Mouse (Mus musculus): ENCODE data around the gene Uqcrfs1. TPM values are rescaled to one million over a fixed set of nuclear protein-coding genes. Genes with fewer than 3 reads are reported as not detected.
A peak's percentile ranks its signal among the peaks of the same experiment; 100 is the strongest.

Uqcrfs1 gene
- polyA plus RNA-seq (2014; fragmentation: Nextera tagmentation; extraction: Ambion mirVana): 270 and 273 TPM in 2 replicates

- H3K4me3 ChIP-seq (ENCODE audit: low read depth, low read length): peak within 1 kb of the TSS; percentile 94
- H3K27me3 ChIP-seq (replicated peaks; ENCODE audit: control insufficient read depth, insufficient read depth, low read length): no peaks in the 10 kb centered on the region
- peak; percentile 99 for ATAC-seq
- H3K9me3 ChIP-seq (replicated peaks; ENCODE audit: control insufficient read depth, low read length): no peaks in the 10 kb centered on the region
- peaks cover 9% of the 10 kb centered on the region for H3K36me3 ChIP-seq (ENCODE audit: control insufficient read depth, insufficient read depth, low read length)
- peak within 1 kb of the TSS; percentile 70 for H3K27ac ChIP-seq (ENCODE audit: low read depth, low read length)
- H3K4me1 ChIP-seq (ENCODE audit: control insufficient read depth, insufficient read depth, low read length): peaks cover 11% of the 10 kb centered on the region
- H3K9ac ChIP-seq (ENCODE audit: low read length): peak within 1 kb of the TSS; percentile 93
- under 1% methylated on average over 82 of the region's 82 CpGs for WGBS
- peak; percentile 97 for DNase-seq (ENCODE audit: low spot score)
- H3K4me2 ChIP-seq (ENCODE audit: low read length): peak within 1 kb of the TSS; percentile 79
Measured at GRCm38 (mm10) chr13:30544856-30545604, at the start of gene Uqcrfs1. Gene Uqcrfs1, minus strand, starts transcription at chr13:30545362.

GRCm38 (mm10) chr13:30585786-30586185 is 40.6 kb upstream of the Uqcrfs1 start:
- Histone ChIP-seq H3K4me2 (ENCODE audit: low read length) (no peak overlapping the region), H3K9me3 (replicated peaks; ENCODE audit: control insufficient read depth, low read length) (no peaks in the 10 kb centered on the region), H3K27me3 (replicated peaks; ENCODE audit: control insufficient read depth, insufficient read depth, low read length) (no peaks in the 10 kb centered on the region), H3K36me3 (ENCODE audit: control insufficient read depth, insufficient read depth, low read length) (no peaks in the 10 kb centered on the region), H3K9ac (ENCODE audit: low read length) (no peak overlapping the region), H3K27ac (ENCODE audit: low read depth, low read length) (no peak overlapping the region), H3K4me1 (ENCODE audit: control insufficient read depth, insufficient read depth, low read length) (no peaks in the 10 kb centered on the region), H3K4me3 (ENCODE audit: low read depth, low read length) (no peak overlapping the region)
- 95% methylated on average over 3 of the region's 3 CpGs for WGBS
- no peak for ATAC-seq
- no peak for DNase-seq (ENCODE audit: low spot score)

- no peak overlapping the region for H3K4me3 ChIP-seq (ENCODE audit: low read depth, low read length)
- ATAC-seq: no peak
- no peak overlapping the region for H3K4me2 ChIP-seq (ENCODE audit: low read length)
- no peak for DNase-seq (ENCODE audit: low spot score)
- no peak overlapping the region for H3K9ac ChIP-seq (ENCODE audit: low read length)
- no peaks in the 10 kb centered on the region for H3K9me3 ChIP-seq (replicated peaks; ENCODE audit: control insufficient read depth, low read length)
- no peaks in the 10 kb centered on the region for H3K4me1 ChIP-seq (ENCODE audit: control insufficient read depth, insufficient read depth, low read length)
- H3K27ac ChIP-seq (ENCODE audit: low read depth, low read length): no peak overlapping the region
- no peaks in the 10 kb centered on the region for H3K36me3 ChIP-seq (ENCODE audit: control insufficient read depth, insufficient read depth, low read length)
- WGBS: 63% methylated on average over 2 of the region's 2 CpGs
- H3K27me3 ChIP-seq (replicated peaks; ENCODE audit: control insufficient read depth, insufficient read depth, low read length): no peaks in the 10 kb centered on the region
Measured at GRCm38 (mm10) chr13:30582541-30582940, 37.4 kb upstream of the Uqcrfs1 start.

GRCm38 (mm10) chr13:30578806-30579205 is 33.6 kb upstream of the Uqcrfs1 start:
- WGBS: 92% methylated on average over 2 of the region's 2 CpGs
- Histone ChIP-seq H3K4me2 (ENCODE audit: low read length) (no peak overlapping the region), H3K36me3 (ENCODE audit: control insufficient read depth, insufficient read depth, low read length) (no peaks in the 10 kb centered on the region), H3K9me3 (replicated peaks; ENCODE audit: control insufficient read depth, low read length) (no peaks in the 10 kb centered on the region), H3K27ac (ENCODE audit: low read depth, low read length) (no peak overlapping the region), H3K27me3 (replicated peaks; ENCODE audit: control insufficient read depth, insufficient read depth, low read length) (no peaks in the 10 kb centered on the region), H3K9ac (ENCODE audit: low read length) (no peak overlapping the region), H3K4me1 (ENCODE audit: control insufficient read depth, insufficient read depth, low read length) (no peaks in the 10 kb centered on the region), H3K4me3 (ENCODE audit: low read depth, low read length) (no peak overlapping the region)
- DNase-seq (ENCODE audit: low spot score) (no peak), ATAC-seq (no peak)

GRCm38 (mm10) chr13:30576819-30577218 is 31.7 kb upstream of the Uqcrfs1 start:
- no peaks in the 10 kb centered on the region for H3K9me3 ChIP-seq (replicated peaks; ENCODE audit: control insufficient read depth, low read length)
- no peak overlapping the region for H3K27ac ChIP-seq (ENCODE audit: low read depth, low read length)
- H3K4me1 ChIP-seq (ENCODE audit: control insufficient read depth, insufficient read depth, low read length): no peaks in the 10 kb centered on the region
- H3K4me3 ChIP-seq (ENCODE audit: low read depth, low read length): no peak overlapping the region
- no peaks in the 10 kb centered on the region for H3K36me3 ChIP-seq (ENCODE audit: control insufficient read depth, insufficient read depth, low read length)
- 76% methylated on average over 2 of the region's 2 CpGs for WGBS
- no peak overlapping the region for H3K9ac ChIP-seq (ENCODE audit: low read length)
- no peaks in the 10 kb centered on the region for H3K27me3 ChIP-seq (replicated peaks; ENCODE audit: control insufficient read depth, insufficient read depth, low read length)
- DNase-seq (ENCODE audit: low spot score): no peak
- ATAC-seq: no peak
- H3K4me2 ChIP-seq (ENCODE audit: low read length): no peak overlapping the region

GRCm38 (mm10) chr13:30572971-30573370 is 27.8 kb upstream of the Uqcrfs1 start:
- DNase-seq (ENCODE audit: low spot score): no peak
- H3K27me3 ChIP-seq (replicated peaks; ENCODE audit: control insufficient read depth, insufficient read depth, low read length): no peaks in the 10 kb centered on the region
- H3K4me1 ChIP-seq (ENCODE audit: control insufficient read depth, insufficient read depth, low read length): no peaks in the 10 kb centered on the region
- H3K4me3 ChIP-seq (ENCODE audit: low read depth, low read length): no peak overlapping the region
- H3K27ac ChIP-seq (ENCODE audit: low read depth, low read length): no peak overlapping the region
- no peak for ATAC-seq
- H3K9ac ChIP-seq (ENCODE audit: low read length): no peak overlapping the region
- 70% methylated on average over 4 of the region's 4 CpGs for WGBS
- H3K36me3 ChIP-seq (ENCODE audit: control insufficient read depth, insufficient read depth, low read length): no peaks in the 10 kb centered on the region
- no peaks in the 10 kb centered on the region for H3K9me3 ChIP-seq (replicated peaks; ENCODE audit: control insufficient read depth, low read length)
- no peak overlapping the region for H3K4me2 ChIP-seq (ENCODE audit: low read length)

GRCm38 (mm10) chr13:30570182-30570581 is 25.0 kb upstream of the Uqcrfs1 start:
- Histone ChIP-seq H3K4me2 (ENCODE audit: low read length) (no peak overlapping the region), H3K4me1 (ENCODE audit: control insufficient read depth, insufficient read depth, low read length) (no peaks in the 10 kb centered on the region), H3K9ac (ENCODE audit: low read length) (no peak overlapping the region), H3K27ac (ENCODE audit: low read depth, low read length) (no peak overlapping the region), H3K4me3 (ENCODE audit: low read depth, low read length) (no peak overlapping the region), H3K36me3 (ENCODE audit: control insufficient read depth, insufficient read depth, low read length) (no peaks in the 10 kb centered on the region), H3K27me3 (replicated peaks; ENCODE audit: control insufficient read depth, insufficient read depth, low read length) (no peaks in the 10 kb centered on the region), H3K9me3 (replicated peaks; ENCODE audit: control insufficient read depth, low read length) (no peaks in the 10 kb centered on the region)
- ATAC-seq: no peak
- WGBS: 88% methylated on average over 1 of the region's 1 CpGs
- no peak for DNase-seq (ENCODE audit: low spot score)

- ATAC-seq: no peak
- 70% methylated on average over 6 of the region's 7 CpGs for WGBS
- Histone ChIP-seq H3K4me3 (ENCODE audit: low read depth, low read length) (no peak overlapping the region), H3K27me3 (replicated peaks; ENCODE audit: control insufficient read depth, insufficient read depth, low read length) (no peaks in the 10 kb centered on the region), H3K4me2 (ENCODE audit: low read length) (no peak overlapping the region), H3K4me1 (ENCODE audit: control insufficient read depth, insufficient read depth, low read length) (no peaks in the 10 kb centered on the region), H3K36me3 (ENCODE audit: control insufficient read depth, insufficient read depth, low read length) (no peaks in the 10 kb centered on the region), H3K9me3 (replicated peaks; ENCODE audit: control insufficient read depth, low read length) (no peaks in the 10 kb centered on the region), H3K9ac (ENCODE audit: low read length) (no peak overlapping the region), H3K27ac (ENCODE audit: low read depth, low read length) (no peak overlapping the region)
- DNase-seq (ENCODE audit: low spot score): no peak
Measured at GRCm38 (mm10) chr13:30567571-30567970, 22.4 kb upstream of the Uqcrfs1 start.

GRCm38 (mm10) chr13:30566767-30567166 is 21.6 kb upstream of the Uqcrfs1 start:
- H3K9me3 ChIP-seq (replicated peaks; ENCODE audit: control insufficient read depth, low read length): no peaks in the 10 kb centered on the region
- H3K4me3 ChIP-seq (ENCODE audit: low read depth, low read length): no peak overlapping the region
- WGBS: 67% methylated on average over 8 of the region's 8 CpGs
- H3K27me3 ChIP-seq (replicated peaks; ENCODE audit: control insufficient read depth, insufficient read depth, low read length): no peaks in the 10 kb centered on the region
- peak; percentile 10 for DNase-seq (ENCODE audit: low spot score)
- no peak overlapping the region for H3K4me2 ChIP-seq (ENCODE audit: low read length)
- no peaks in the 10 kb centered on the region for H3K4me1 ChIP-seq (ENCODE audit: control insufficient read depth, insufficient read depth, low read length)
- no peaks in the 10 kb centered on the region for H3K36me3 ChIP-seq (ENCODE audit: control insufficient read depth, insufficient read depth, low read length)
- H3K9ac ChIP-seq (ENCODE audit: low read length): no peak overlapping the region
- H3K27ac ChIP-seq (ENCODE audit: low read depth, low read length): no peak overlapping the region
- ATAC-seq: no peak

Measured in forebrain, embryonic 14.5 days (tissue).